Mouse (Mus musculus) intestine, embryonic 14.5 days (tissue): ENCODE measurements at regions not wholly inside any gene's neighbourhood (a gene's known extent, or its start where the extent isn't known, plus 50 kb on each side); places are given as distances from the start of the nearest gene placed in this dataset.

ENCODE experiments used
- ATAC-seq: fragments of 200-750 bp; cut with Nextera tagmentation; replicated peaks from 2 replicates; pipeline ENCODE4 v1.8.0; 2017; ENCODE audit warnings: low read depth, moderate number of reproducible peaks, moderate TSS enrichment, moderate library complexity; ENCODE audit not compliant: low FRiP score, low TSS enrichment
- DNase-seq: peaks from one replicate; pipeline ENCODE4 v3.0.0-alpha.2; 2018; ENCODE audit warnings: low spot score
- H3K27ac ChIP-seq: fragments of 300-500 bp; sonication (generic); 2 replicates; pipeline ENCODE4 v1.5.1; 2014; ENCODE audit warnings: low read depth, mild to moderate bottlenecking, control low read depth
- H3K27me3 ChIP-seq: fragments of 300-500 bp; sonication (generic); replicated peaks from 2 replicates; pipeline ENCODE4 v1.6.1; 2014; ENCODE audit warnings: low read length, control low read depth; ENCODE audit not compliant: control insufficient read depth, insufficient read depth
- H3K36me3 ChIP-seq: fragments of 300-500 bp; sonication (generic); 2 replicates; pipeline ENCODE4 v1.6.1; 2014; ENCODE audit warnings: low read length, control low read depth; ENCODE audit not compliant: control insufficient read depth, insufficient read depth
- H3K4me1 ChIP-seq: fragments of 300-500 bp; sonication (generic); replicated peaks from 2 replicates; pipeline ENCODE4 v1.6.1; 2014; ENCODE audit warnings: low read length, control low read depth, mixed read lengths; ENCODE audit not compliant: control insufficient read depth, insufficient read depth
- H3K4me2 ChIP-seq: fragments of 300-500 bp; sonication (generic); 2 replicates; pipeline ENCODE4 v1.6.1; 2014; ENCODE audit warnings: low read length
- H3K4me3 ChIP-seq: fragments of 300-500 bp; sonication (generic); 2 replicates; pipeline ENCODE4 v1.5.1; 2014; ENCODE audit warnings: low read depth, low read length, control low read depth, mixed read lengths
- H3K9ac ChIP-seq: fragments of 300-500 bp; sonication (generic); 2 replicates; pipeline ENCODE4 v1.6.1; 2014; ENCODE audit warnings: mild to moderate bottlenecking, low read length
- H3K9me3 ChIP-seq: fragments of 300-500 bp; sonication (generic); 2 replicates; pipeline ENCODE4 v1.6.1; 2016; ENCODE audit warnings: low read length, control low read depth; ENCODE audit not compliant: control insufficient read depth
- WGBS: fragments of 180-500 bp; shearing (Covaris S2); extraction: QIAGEN DNeasy Blood & Tissue Kit; methylation state at CpG from one replicate; pipeline ENCODE4 v1.1.7; 2014; 5-methylcytosine and 5-hydroxymethylcytosine counted together

DNA sequence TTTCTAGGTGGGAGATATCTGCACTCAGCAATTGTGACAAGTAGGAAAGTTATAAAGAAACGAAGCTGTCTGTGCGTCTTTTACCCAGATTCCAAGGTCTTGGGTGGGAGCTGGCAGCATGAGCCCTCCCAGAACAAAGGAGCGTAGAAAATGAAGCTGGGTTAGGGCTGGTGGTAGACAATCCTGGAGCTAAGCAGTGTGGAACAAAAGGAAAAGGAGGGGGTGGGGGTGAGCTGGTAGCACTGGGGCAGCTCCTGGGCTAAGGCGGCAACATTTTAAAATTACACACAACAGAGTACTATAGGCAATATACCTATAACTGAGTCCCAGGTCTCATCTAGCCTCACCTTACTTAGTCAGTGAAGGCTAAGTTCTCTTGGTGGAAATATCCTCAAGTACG, 235.6 kb upstream of the Cited2 start:
- no peak overlapping the region for H3K4me3 ChIP-seq
- 91% methylated on average over 5 of the region's 5 CpGs for WGBS

GRCm38 (mm10) chr10:17491611-17492305, 231.3 kb upstream of the Cited2 start:
- DNase-seq (peak; percentile 47), ATAC-seq (no peak)
- no peak overlapping the region for H3K4me2 ChIP-seq
- H3K36me3 ChIP-seq = no peaks in the 10 kb centered on the region
- WGBS = 82% methylated on average over 5 of the region's 5 CpGs
- H3K4me1 ChIP-seq = peaks cover 6% of the 10 kb centered on the region; the same call in 1 of the 2 replicates
- H3K9ac ChIP-seq = no peak overlapping the region
- H3K27ac ChIP-seq = no peak overlapping the region
- no peak overlapping the region for H3K4me3 ChIP-seq
- H3K27me3 ChIP-seq = no peaks in the 10 kb centered on the region
- no peaks in the 10 kb centered on the region for H3K9me3 ChIP-seq

More for the DNA sequence above, 235.6 kb upstream of the Cited2 start:
- H3K9me3 ChIP-seq = no peaks in the 10 kb centered on the region
- DNase-seq = no peak
- no peak overlapping the region for H3K9ac ChIP-seq
- no peaks in the 10 kb centered on the region for H3K4me1 ChIP-seq
- H3K36me3 ChIP-seq = no peaks in the 10 kb centered on the region
- H3K4me2 ChIP-seq = no peak overlapping the region
- H3K27me3 ChIP-seq = no peaks in the 10 kb centered on the region
- ATAC-seq = no peak
- no peak overlapping the region for H3K27ac ChIP-seq

DNA sequence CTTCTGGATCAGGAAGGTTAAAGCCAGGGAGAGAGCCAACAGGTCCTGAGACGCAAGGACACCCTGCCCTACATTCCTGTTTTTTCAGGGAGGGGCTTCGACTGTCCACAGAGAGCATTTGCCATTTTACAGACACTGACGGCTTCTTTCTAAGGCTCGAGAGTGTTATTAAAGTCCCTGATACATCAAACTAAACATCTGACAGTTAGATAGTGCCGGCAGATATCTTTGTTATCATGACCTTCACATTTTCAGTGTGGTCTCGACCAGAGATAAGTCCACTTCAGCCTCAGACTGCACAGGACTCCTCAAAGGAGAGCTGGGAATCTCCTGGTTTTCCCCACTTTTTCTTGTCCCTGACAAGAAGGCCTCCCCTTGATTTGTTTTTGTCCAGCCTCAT, 229.9 kb upstream of the Cited2 start:
- Histone ChIP-seq H3K4me3 (no peak overlapping the region), H3K9me3 (no peaks in the 10 kb centered on the region), H3K9ac (no peak overlapping the region), H3K4me2 (no peak overlapping the region), H3K27me3 (no peaks in the 10 kb centered on the region), H3K4me1 (peaks cover 6% of the 10 kb centered on the region; the same call in 1 of the 2 replicates), H3K27ac (no peak overlapping the region), H3K36me3 (no peaks in the 10 kb centered on the region)
- ATAC-seq (no peak), DNase-seq (no peak)
- WGBS = 28% methylated on average over 6 of the region's 6 CpGs

GRCm38 (mm10) chr10:17496831-17497230, 226.2 kb upstream of the Cited2 start:
- 72% methylated on average over 3 of the region's 3 CpGs for WGBS
- peaks cover 6% of the 10 kb centered on the region; the same call in 1 of the 2 replicates for H3K4me1 ChIP-seq
- H3K36me3 ChIP-seq = no peaks in the 10 kb centered on the region
- no peak for ATAC-seq
- no peak overlapping the region for H3K27ac ChIP-seq
- H3K9me3 ChIP-seq = no peaks in the 10 kb centered on the region
- H3K4me2 ChIP-seq = no peak overlapping the region
- H3K9ac ChIP-seq = no peak overlapping the region
- DNase-seq = no peak
- no peaks in the 10 kb centered on the region for H3K27me3 ChIP-seq
- H3K4me3 ChIP-seq = no peak overlapping the region

DNA sequence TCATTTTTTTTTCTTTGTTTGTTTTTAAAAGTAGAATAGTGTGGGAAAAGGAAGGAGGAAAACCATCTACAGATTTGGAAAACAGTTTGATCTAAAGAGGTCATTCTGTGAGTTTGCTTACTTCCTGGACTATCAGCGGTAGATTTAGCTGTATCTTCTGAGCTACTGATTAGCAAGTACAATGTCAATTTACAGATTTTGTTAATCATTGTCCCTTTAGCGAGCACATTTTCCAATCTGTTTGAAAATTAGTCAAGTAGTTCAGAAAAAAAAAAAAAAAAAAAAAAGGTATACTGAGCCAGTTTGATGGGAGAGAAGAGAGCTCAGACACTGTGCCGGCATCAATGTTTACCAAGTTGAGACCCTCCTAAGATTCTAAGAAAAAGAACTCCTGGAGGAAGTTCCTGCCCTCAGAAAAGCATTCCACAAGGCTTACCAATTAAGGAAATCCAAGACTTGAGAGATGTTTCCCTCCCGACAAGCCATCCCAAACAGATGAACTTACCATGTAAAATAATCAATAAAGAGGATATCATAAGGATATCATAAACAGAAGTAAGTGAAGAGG, 212.3 kb upstream of the Cited2 start:
- Histone ChIP-seq H3K27ac (no peak overlapping the region), H3K9me3 (no peaks in the 10 kb centered on the region), H3K9ac (no peak overlapping the region), H3K4me1 (peaks cover 4% of the 10 kb centered on the region), H3K36me3 (no peaks in the 10 kb centered on the region), H3K4me2 (no peak overlapping the region), H3K4me3 (no peak overlapping the region), H3K27me3 (no peaks in the 10 kb centered on the region)
- WGBS = 53% methylated on average over 4 of the region's 4 CpGs
- ATAC-seq (no peak), DNase-seq (no peak)

DNA sequence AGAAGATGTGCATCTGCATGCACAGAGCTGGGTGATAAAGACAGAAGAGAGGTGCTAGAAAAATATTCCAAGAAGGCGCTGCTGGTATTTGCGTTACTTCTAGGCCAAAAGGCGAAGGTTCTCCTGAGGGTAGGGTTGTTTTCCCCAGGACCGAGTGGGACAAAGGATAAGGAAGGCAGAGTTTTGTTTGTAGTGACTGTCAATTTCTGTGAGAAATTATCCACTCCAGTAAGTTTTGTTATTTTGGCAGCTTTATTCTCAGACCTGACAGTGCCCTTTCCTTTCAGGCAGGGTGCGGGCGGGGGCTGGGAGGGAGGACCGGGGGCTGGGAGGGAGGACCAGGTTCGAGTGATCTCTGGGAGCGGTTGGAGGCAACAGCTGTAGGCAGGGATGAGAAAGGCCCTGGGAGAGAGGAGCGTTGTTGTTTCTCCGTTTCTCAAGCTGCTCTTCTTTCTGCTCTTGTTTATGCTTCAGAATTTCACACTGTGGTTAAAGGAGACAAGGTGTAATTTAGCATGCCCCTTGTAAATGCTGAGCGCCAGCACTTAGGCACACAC, 211.2 kb upstream of the Cited2 start:
- H3K9me3 ChIP-seq = no peaks in the 10 kb centered on the region
- no peak overlapping the region for H3K9ac ChIP-seq
- H3K4me3 ChIP-seq = no peak overlapping the region
- no peak overlapping the region for H3K27ac ChIP-seq
- peaks cover 4% of the 10 kb centered on the region for H3K4me1 ChIP-seq
- no peak overlapping the region for H3K4me2 ChIP-seq
- ATAC-seq (no peak), DNase-seq (no peak)
- 31% methylated on average over 12 of the region's 12 CpGs for WGBS
- no peaks in the 10 kb centered on the region for H3K27me3 ChIP-seq
- no peaks in the 10 kb centered on the region for H3K36me3 ChIP-seq

GRCm38 (mm10) chr10:17512487-17512886, 210.5 kb upstream of the Cited2 start:
- no peaks in the 10 kb centered on the region for H3K27me3 ChIP-seq
- WGBS = 64% methylated on average over 3 of the region's 3 CpGs
- DNase-seq (no peak), ATAC-seq (no peak)
- no peak overlapping the region for H3K4me3 ChIP-seq
- no peak overlapping the region for H3K4me2 ChIP-seq
- peaks cover 4% of the 10 kb centered on the region for H3K4me1 ChIP-seq
- H3K36me3 ChIP-seq = no peaks in the 10 kb centered on the region
- no peak overlapping the region for H3K27ac ChIP-seq
- H3K9ac ChIP-seq = no peak overlapping the region
- H3K9me3 ChIP-seq = no peaks in the 10 kb centered on the region

DNA sequence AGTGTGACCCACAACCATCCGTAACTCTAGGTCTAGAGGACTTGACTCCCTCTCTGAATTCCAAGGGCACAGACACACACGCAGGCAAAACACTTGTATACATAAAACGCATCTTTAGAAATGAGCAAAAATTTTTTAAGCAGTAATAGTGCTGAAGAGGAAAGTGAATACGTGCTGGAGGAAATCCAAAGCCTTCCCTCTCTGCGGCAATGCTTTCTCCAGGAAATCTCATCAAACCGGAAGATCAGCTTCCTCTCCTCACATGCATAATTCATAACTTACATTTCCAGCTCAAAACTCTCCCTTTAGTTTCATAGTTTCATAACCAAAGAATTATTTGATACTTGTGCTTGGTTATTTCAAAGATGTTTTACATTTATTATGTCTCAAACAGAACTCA, 209.3 kb upstream of the Cited2 start:
- no peaks in the 10 kb centered on the region for H3K27me3 ChIP-seq
- ATAC-seq (no peak), DNase-seq (no peak)
- H3K9ac ChIP-seq = no peak overlapping the region
- no peak overlapping the region for H3K4me2 ChIP-seq
- no peak overlapping the region for H3K27ac ChIP-seq
- H3K36me3 ChIP-seq = no peaks in the 10 kb centered on the region
- H3K9me3 ChIP-seq = no peaks in the 10 kb centered on the region
- H3K4me3 ChIP-seq = no peak overlapping the region
- H3K4me1 ChIP-seq = peaks cover 4% of the 10 kb centered on the region
- WGBS = 78% methylated on average over 6 of the region's 6 CpGs

GRCm38 (mm10) chr10:17516068-17516467, 206.9 kb upstream of the Cited2 start:
- Histone ChIP-seq H3K4me1 (peaks cover 4% of the 10 kb centered on the region), H3K36me3 (no peaks in the 10 kb centered on the region), H3K9ac (no peak overlapping the region), H3K4me3 (no peak overlapping the region), H3K27ac (no peak overlapping the region), H3K4me2 (no peak overlapping the region), H3K27me3 (no peaks in the 10 kb centered on the region), H3K9me3 (no peaks in the 10 kb centered on the region)
- DNase-seq = no peak
- WGBS = 93% methylated on average over 2 of the region's 2 CpGs
- ATAC-seq = no peak
